Mouse (Mus musculus): ENCODE data around the gene Nrxn2. TPM values are rescaled to one million over a fixed set of nuclear protein-coding genes. Genes with fewer than 3 reads are reported as not detected.

The Nrxn2 gene
- polyA plus RNA-seq, 1 experiment from 2014 or later: 1.1 TPM

DNA sequence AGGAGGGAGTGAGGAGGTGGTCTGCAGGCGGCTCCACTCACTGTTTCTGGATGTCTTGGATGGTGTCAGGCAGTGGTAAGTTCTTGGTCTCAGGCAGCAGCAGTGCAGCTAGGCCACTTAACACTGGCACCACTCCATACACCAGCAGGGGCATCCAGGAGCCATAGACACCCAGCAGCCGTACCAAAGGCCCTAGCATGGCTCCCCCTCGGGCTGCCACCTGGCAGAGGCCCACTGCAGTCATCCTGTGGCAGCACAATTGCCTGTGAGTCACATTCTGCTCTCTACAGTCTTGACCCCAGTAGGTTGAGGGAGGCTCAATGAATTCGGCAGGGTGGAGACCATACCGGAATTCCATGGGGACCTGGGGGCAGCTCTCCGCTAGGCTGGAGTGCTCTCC lies 118.2 kb downstream of the Nrxn2 start:
- no peak overlapping the region for H3K27ac ChIP-seq
- ATAC-seq: no peak
- peaks cover 23% of the 10 kb centered on the region for H3K27me3 ChIP-seq (replicated peaks)
- H3K4me3 ChIP-seq (replicated peaks): no peak overlapping the region
- WGBS: 74% methylated on average over 6 of the region's 6 CpGs
- no peak overlapping the region for H3K4me2 ChIP-seq (replicated peaks)
- H3K9me3 ChIP-seq: no peaks in the 10 kb centered on the region
- H3K36me3 ChIP-seq: no peaks in the 10 kb centered on the region
- H3K9ac ChIP-seq: no peak overlapping the region
- peaks cover 7% of the 10 kb centered on the region for H3K4me1 ChIP-seq (replicated peaks)

DNA sequence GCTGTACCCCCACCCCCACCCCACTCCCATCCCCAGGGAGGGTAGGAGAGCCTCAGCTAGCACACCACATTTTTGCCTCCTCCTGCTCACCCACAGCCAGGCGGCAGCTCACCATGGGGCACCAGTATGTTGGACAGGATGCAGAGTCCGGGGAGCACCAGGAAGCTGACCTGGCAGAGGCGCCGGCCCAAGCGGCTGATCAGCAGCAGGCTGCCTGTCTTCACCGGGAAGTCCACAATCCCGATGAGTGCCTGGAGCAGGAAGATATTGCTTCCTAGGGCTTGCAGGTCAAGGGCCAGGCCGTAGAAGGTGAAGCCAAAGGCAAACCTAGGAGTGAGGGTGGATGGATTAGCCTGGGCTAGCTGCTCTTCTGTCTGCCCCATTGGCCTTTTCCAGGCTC lies 119.0 kb downstream of the Nrxn2 start:
- no peak overlapping the region for H3K27ac ChIP-seq
- no peak for ATAC-seq

DNA sequence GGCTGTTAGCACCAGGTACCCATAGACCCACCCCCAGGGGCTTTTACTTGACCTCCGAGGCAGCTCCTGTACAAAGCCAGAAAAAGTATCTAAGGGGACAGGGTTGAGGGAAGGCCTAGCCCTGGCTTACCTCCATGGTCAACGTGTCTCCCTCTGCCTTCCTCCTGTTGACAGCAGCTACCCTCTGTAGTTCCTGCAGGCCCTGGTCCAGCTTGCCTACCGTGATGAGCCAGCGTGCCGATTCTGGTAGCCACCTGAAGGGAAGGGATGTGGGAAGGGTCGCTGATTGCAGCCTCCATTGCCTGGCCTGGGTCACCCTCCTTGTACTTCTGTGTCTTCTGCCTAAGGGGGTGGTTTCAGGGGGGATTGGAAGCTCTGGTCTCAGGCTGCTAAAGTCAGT lies 120.0 kb downstream of the Nrxn2 start:
- 82% methylated on average over 6 of the region's 6 CpGs for WGBS

More for the DNA sequence above, 119.0 kb downstream of the Nrxn2 start:
- 63% methylated on average over 8 of the region's 8 CpGs for WGBS
- H3K36me3 ChIP-seq: no peaks in the 10 kb centered on the region
- H3K9me3 ChIP-seq: no peaks in the 10 kb centered on the region
- no peaks in the 10 kb centered on the region for H3K4me1 ChIP-seq (replicated peaks)
- no peak overlapping the region for H3K9ac ChIP-seq
- no peak overlapping the region for H3K4me2 ChIP-seq (replicated peaks)
- peaks cover 18% of the 10 kb centered on the region for H3K27me3 ChIP-seq (replicated peaks)
- H3K4me3 ChIP-seq (replicated peaks): no peak overlapping the region

GRCm38 (mm10) chr19:6539592-6539991 lies 121.1 kb downstream of the Nrxn2 start:
- ATAC-seq: no peak
- no peaks in the 10 kb centered on the region for H3K9me3 ChIP-seq
- H3K4me2 ChIP-seq (replicated peaks): no peak overlapping the region
- WGBS: 75% methylated on average over 4 of the region's 4 CpGs
- H3K27ac ChIP-seq: no peak overlapping the region
- H3K9ac ChIP-seq: no peak overlapping the region
- no peak overlapping the region for H3K4me3 ChIP-seq (replicated peaks)
- 0 out of 2 replicates have a peak, but pooled peaks cover 4% of the 10 kb centered on the region for H3K27me3 ChIP-seq (replicated peaks)
- no peaks in the 10 kb centered on the region for H3K36me3 ChIP-seq
- no peaks in the 10 kb centered on the region for H3K4me1 ChIP-seq (replicated peaks)

More for the DNA sequence above, 120.0 kb downstream of the Nrxn2 start:
- H3K4me1 ChIP-seq (replicated peaks): no peaks in the 10 kb centered on the region
- H3K9ac ChIP-seq: no peak overlapping the region
- no peak overlapping the region for H3K4me3 ChIP-seq (replicated peaks)
- no peak overlapping the region for H3K4me2 ChIP-seq (replicated peaks)
- ATAC-seq: no peak
- no peak overlapping the region for H3K27ac ChIP-seq
- no peaks in the 10 kb centered on the region for H3K36me3 ChIP-seq
- no peaks in the 10 kb centered on the region for H3K9me3 ChIP-seq
- H3K27me3 ChIP-seq (replicated peaks): peaks cover 8% of the 10 kb centered on the region; the same call in 1 of the 2 replicates

DNA sequence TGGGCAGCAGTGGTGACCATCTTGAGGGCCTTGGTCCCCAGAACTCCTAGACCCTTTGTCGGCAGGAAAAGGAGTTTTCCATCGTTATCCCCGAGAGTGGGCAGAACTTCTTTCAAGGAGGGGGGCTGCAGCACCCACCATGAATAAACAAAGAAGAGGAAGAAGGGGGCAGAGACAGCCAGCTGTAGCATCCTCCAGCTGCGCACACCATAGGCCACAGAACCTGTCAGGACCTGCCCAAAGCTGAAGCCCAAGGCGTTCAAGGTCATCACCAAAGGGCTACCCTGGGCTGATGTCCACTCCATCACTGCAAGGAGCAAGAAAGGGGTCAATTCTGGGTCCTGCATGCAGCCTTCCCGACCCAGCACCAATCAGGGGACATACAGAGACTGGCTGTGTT lies 121.7 kb downstream of the Nrxn2 start:
- no peaks in the 10 kb centered on the region for H3K36me3 ChIP-seq
- no peak for ATAC-seq
- H3K4me2 ChIP-seq (replicated peaks): no peak overlapping the region
- 0 out of 2 replicates have a peak, but pooled peaks cover 4% of the 10 kb centered on the region for H3K27me3 ChIP-seq (replicated peaks)
- no peak overlapping the region for H3K9ac ChIP-seq
- H3K9me3 ChIP-seq: no peaks in the 10 kb centered on the region
- no peak overlapping the region for H3K27ac ChIP-seq
- H3K4me3 ChIP-seq (replicated peaks): no peak overlapping the region
- 63% methylated on average over 6 of the region's 6 CpGs for WGBS
- H3K4me1 ChIP-seq (replicated peaks): no peaks in the 10 kb centered on the region

DNA sequence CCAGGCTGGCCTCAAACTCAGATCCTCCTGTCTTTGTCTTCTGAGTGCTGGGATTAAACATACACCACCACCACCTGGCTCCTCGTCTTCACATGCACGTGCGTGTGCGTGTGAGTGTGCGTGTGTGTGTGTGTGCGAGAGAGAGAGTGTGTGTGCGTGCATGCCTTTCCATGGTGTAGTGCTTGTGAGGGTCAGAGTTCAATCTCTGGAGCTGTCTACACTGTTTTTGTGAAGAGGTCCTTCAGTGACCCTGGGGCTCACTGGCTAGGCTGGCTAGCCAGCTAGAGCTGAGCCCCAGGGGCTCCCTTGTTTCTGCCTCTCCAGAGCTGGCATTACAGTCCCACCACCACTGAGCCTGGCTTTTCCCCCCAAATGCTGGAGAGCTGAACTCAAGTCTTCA lies 123.0 kb downstream of the Nrxn2 start:
- H3K27ac ChIP-seq: no peak overlapping the region
- no peaks in the 10 kb centered on the region for H3K4me1 ChIP-seq (replicated peaks)
- H3K4me3 ChIP-seq (replicated peaks): no peak overlapping the region
- H3K9ac ChIP-seq: no peak overlapping the region
- WGBS: 91% methylated on average over 7 of the region's 7 CpGs
- H3K36me3 ChIP-seq: no peaks in the 10 kb centered on the region
- no peaks in the 10 kb centered on the region for H3K9me3 ChIP-seq
- no peak for ATAC-seq
- H3K27me3 ChIP-seq (replicated peaks): no peaks in the 10 kb centered on the region
- no peak overlapping the region for H3K4me2 ChIP-seq (replicated peaks)

- Histone ChIP-seq H3K9ac (no peak within 1 kb of the TSS), H3K27me3 (replicated peaks) (no peaks in the 10 kb centered on the region), H3K4me3 (replicated peaks) (no peak within 1 kb of the TSS), H3K4me2 (replicated peaks) (no peak within 1 kb of the TSS), H3K9me3 (no peaks in the 10 kb centered on the region), H3K4me1 (replicated peaks) (no peaks in the 10 kb centered on the region), H3K36me3 (no peaks in the 10 kb centered on the region), H3K27ac (no peak within 1 kb of the TSS)
- no peak for ATAC-seq
- 82% methylated on average over 16 of the region's 16 CpGs for WGBS
Observed at GRCm38 (mm10) chr19:6542367-6543034, 124.0 kb downstream of the Nrxn2 start, which contains the start of gene Slc22a12. Gene Slc22a12 (minus strand): TSS chr19:6543032.

GRCm38 (mm10) chr19:6543035-6543383 lies 124.5 kb downstream of the Nrxn2 start:
- no peaks in the 10 kb centered on the region for H3K27me3 ChIP-seq (replicated peaks)
- no peaks in the 10 kb centered on the region for H3K36me3 ChIP-seq
- 86% methylated on average over 6 of the region's 6 CpGs for WGBS
- no peak overlapping the region for H3K4me3 ChIP-seq (replicated peaks)
- H3K4me2 ChIP-seq (replicated peaks): no peak overlapping the region
- H3K4me1 ChIP-seq (replicated peaks): no peaks in the 10 kb centered on the region
- no peak overlapping the region for H3K9ac ChIP-seq
- no peak overlapping the region for H3K27ac ChIP-seq
- no peaks in the 10 kb centered on the region for H3K9me3 ChIP-seq
- no peak for ATAC-seq

- no peak for ATAC-seq
- Histone ChIP-seq H3K4me1 (replicated peaks) (no peaks in the 10 kb centered on the region), H3K4me2 (replicated peaks) (no peak overlapping the region), H3K36me3 (no peaks in the 10 kb centered on the region), H3K27me3 (replicated peaks) (no peaks in the 10 kb centered on the region), H3K9me3 (no peaks in the 10 kb centered on the region), H3K9ac (no peak overlapping the region), H3K4me3 (replicated peaks) (no peak overlapping the region), H3K27ac (no peak overlapping the region)
- WGBS: 58% methylated on average over 7 of the region's 7 CpGs
Observed at GRCm38 (mm10) chr19:6543518-6543917, 125.0 kb downstream of the Nrxn2 start.

- Histone ChIP-seq H3K4me2 (replicated peaks) (no peak overlapping the region), H3K27ac (no peak overlapping the region), H3K4me3 (replicated peaks) (no peak overlapping the region), H3K9ac (no peak overlapping the region), H3K27me3 (replicated peaks) (no peaks in the 10 kb centered on the region), H3K4me1 (replicated peaks) (no peaks in the 10 kb centered on the region), H3K9me3 (no peaks in the 10 kb centered on the region), H3K36me3 (no peaks in the 10 kb centered on the region)
- ATAC-seq: no peak
- 86% methylated on average over 13 of the region's 13 CpGs for WGBS
Observed at GRCm38 (mm10) chr19:6544712-6545111, 126.2 kb downstream of the Nrxn2 start.

- Histone ChIP-seq H3K27me3 (replicated peaks) (no peaks in the 10 kb centered on the region), H3K36me3 (no peaks in the 10 kb centered on the region), H3K9me3 (no peaks in the 10 kb centered on the region), H3K4me2 (replicated peaks) (no peak overlapping the region), H3K4me1 (replicated peaks) (no peaks in the 10 kb centered on the region), H3K27ac (no peak overlapping the region), H3K9ac (no peak overlapping the region), H3K4me3 (replicated peaks) (no peak overlapping the region)
- ATAC-seq: no peak
- 90% methylated on average over 5 of the region's 5 CpGs for WGBS
Observed at GRCm38 (mm10) chr19:6545481-6545880, 127.0 kb downstream of the Nrxn2 start.

DNA sequence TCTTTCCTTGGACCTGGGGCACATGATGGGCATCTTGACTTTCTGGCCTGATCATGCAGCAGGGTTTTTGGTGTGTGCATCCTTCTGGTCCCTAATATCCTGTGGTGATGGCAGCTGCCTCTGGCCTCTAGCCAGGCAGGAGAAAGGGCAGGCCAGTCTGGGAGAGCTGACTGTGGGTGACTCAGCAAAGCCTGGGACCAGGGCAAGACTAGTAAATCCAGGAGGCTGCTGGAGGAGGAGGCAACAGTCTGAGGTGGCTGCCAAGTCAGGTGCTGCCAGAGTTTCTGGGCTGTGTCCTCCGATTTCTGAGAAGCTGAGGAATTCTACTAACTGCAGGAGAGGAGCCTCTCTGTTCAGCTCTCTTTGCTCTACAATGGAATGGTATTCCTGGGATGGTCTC lies 127.6 kb downstream of the Nrxn2 start:
- H3K4me1 ChIP-seq (replicated peaks): no peaks in the 10 kb centered on the region
- WGBS: 71% methylated on average over 1 of the region's 1 CpGs
- H3K27me3 ChIP-seq (replicated peaks): no peaks in the 10 kb centered on the region
- no peak overlapping the region for H3K27ac ChIP-seq
- H3K9ac ChIP-seq: no peak overlapping the region
- ATAC-seq: no peak
- no peaks in the 10 kb centered on the region for H3K36me3 ChIP-seq
- H3K4me3 ChIP-seq (replicated peaks): no peak overlapping the region
- H3K9me3 ChIP-seq: no peaks in the 10 kb centered on the region
- no peak overlapping the region for H3K4me2 ChIP-seq (replicated peaks)

GRCm38 (mm10) chr19:6547801-6548200 lies 129.3 kb downstream of the Nrxn2 start:
- H3K27ac ChIP-seq: no peak overlapping the region
- no peaks in the 10 kb centered on the region for H3K9me3 ChIP-seq
- no peak overlapping the region for H3K9ac ChIP-seq
- no peaks in the 10 kb centered on the region for H3K27me3 ChIP-seq (replicated peaks)
- no peak for ATAC-seq
- no peaks in the 10 kb centered on the region for H3K4me1 ChIP-seq (replicated peaks)
- 78% methylated on average over 5 of the region's 5 CpGs for WGBS
- no peak overlapping the region for H3K4me3 ChIP-seq (replicated peaks)
- H3K36me3 ChIP-seq: no peaks in the 10 kb centered on the region
- H3K4me2 ChIP-seq (replicated peaks): no peak overlapping the region

Measured in intestine, embryonic 15.5 days (tissue).